Mouse (Mus musculus) urinary bladder, adult 2 months (tissue): ENCODE results near the gene Fbxo34. TPM values are rescaled to one million over a fixed set of nuclear protein-coding genes. Genes with fewer than 3 reads are reported as not detected.

Source experiments
- DNase-seq: peaks from one replicate; pipeline ENCODE4 v3.0.0; 2022; ENCODE audit warnings: low spot score
- polyA plus RNA-seq: library from polyadenylated mRNA; depleted of rRNA; stranded (reverse); fragments of >200 nt; gene quantifications from 2 replicates; pipeline ENCODE4 v1.2.3, GENCODE M21; 2012

Fbxo34 gene
- polyA plus RNA-seq, 1 experiment = 16.0 TPM

- peak; percentile 58 for DNase-seq
Measured at GRCm38 (mm10) chr14:47472743-47473546, 22.7 kb downstream of the Fbxo34 start.

- DNase-seq = no peak
Measured at GRCm38 (mm10) chr14:47473891-47474290, 23.7 kb downstream of the Fbxo34 start.

- peak; percentile 23 for DNase-seq
Measured at GRCm38 (mm10) chr14:47474571-47475254, 24.5 kb downstream of the Fbxo34 start.

- DNase-seq = no peak
Measured at GRCm38 (mm10) chr14:47476266-47476665, 26.0 kb downstream of the Fbxo34 start.

GRCm38 (mm10) chr14:47477711-47478110 lies 27.5 kb downstream of the Fbxo34 start:
- DNase-seq = no peak

- no peak for DNase-seq
Measured at GRCm38 (mm10) chr14:47482200-47482599, 32.0 kb downstream of the Fbxo34 start.

- DNase-seq = no peak
Measured at GRCm38 (mm10) chr14:47483099-47483498, 32.9 kb downstream of the Fbxo34 start.

- DNase-seq = no peak
Measured at GRCm38 (mm10) chr14:47488732-47489131, 38.5 kb downstream of the Fbxo34 start.

- DNase-seq = no peak
Measured at GRCm38 (mm10) chr14:47489310-47490097, 39.3 kb downstream of the Fbxo34 start.

- DNase-seq = no peak
Measured at GRCm38 (mm10) chr14:47490732-47491131, 40.5 kb downstream of the Fbxo34 start.

- no peak for DNase-seq
Measured at GRCm38 (mm10) chr14:47493592-47494361, 43.6 kb downstream of the Fbxo34 start.

GRCm38 (mm10) chr14:47495951-47496350 lies 45.7 kb downstream of the Fbxo34 start:
- no peak for DNase-seq

- DNase-seq = no peak
Measured at GRCm38 (mm10) chr14:47497166-47497565, 46.9 kb downstream of the Fbxo34 start.

- DNase-seq = no peak
Measured at GRCm38 (mm10) chr14:47498632-47499031, 48.4 kb downstream of the Fbxo34 start.

GRCm38 (mm10) chr14:47504036-47504435 lies 53.8 kb downstream of the Fbxo34 start:
- no peak for DNase-seq

GRCm38 (mm10) chr14:47506676-47507075 lies 56.5 kb downstream of the Fbxo34 start:
- no peak for DNase-seq

GRCm38 (mm10) chr14:47508035-47508434 lies 57.8 kb downstream of the Fbxo34 start:
- DNase-seq = no peak

GRCm38 (mm10) chr14:47510244-47510643 lies 60.0 kb downstream of the Fbxo34 start:
- no peak for DNase-seq

GRCm38 (mm10) chr14:47513606-47514005 lies 63.4 kb downstream of the Fbxo34 start:
- no peak for DNase-seq

- no peak for DNase-seq
Measured at GRCm38 (mm10) chr14:47514816-47515453, 64.7 kb downstream of the Fbxo34 start.

- DNase-seq = no peak
Measured at GRCm38 (mm10) chr14:47515636-47516035, 65.4 kb downstream of the Fbxo34 start.
